Mouse (Mus musculus): ENCODE data around the gene Mc3r. TPM values are rescaled to one million over a fixed set of nuclear protein-coding genes. Genes with fewer than 3 reads are reported as not detected.

The Mc3r gene
- polyA plus RNA-seq, 1 experiment = not detected

- Histone ChIP-seq H3K27ac (ENCODE audit: insufficient read depth, low read depth, low read length) (no peak overlapping the region), H3K4me1 (ENCODE audit: control insufficient read depth, insufficient read depth, low read length) (no peaks in the 10 kb centered on the region), H3K27me3 (replicated peaks; ENCODE audit: control insufficient read depth, insufficient read depth, low read length) (no peaks in the 10 kb centered on the region), H3K36me3 (ENCODE audit: control insufficient read depth, insufficient read depth, low read length) (no peaks in the 10 kb centered on the region), H3K4me3 (ENCODE audit: insufficient read depth, low read depth, low read length) (no peak overlapping the region)
- no peak for DNase-seq
- 54% methylated on average over 1 of the region's 1 CpGs for WGBS
- TF ChIP-seq POLR2A (IDR thresholded peaks at IDR 0.05; ENCODE audit: low read depth, low read length) = no peak
- TF ChIP-seq CTCF (conservative IDR thresholded peaks at IDR 0.05; ENCODE audit: insufficient read depth, insufficient read length, low read depth, low read length) = no peak
Measured at GRCm38 (mm10) chr2:172298083-172298482, 49.8 kb downstream of the Mc3r start.

- TF ChIP-seq POLR2A (IDR thresholded peaks at IDR 0.05; ENCODE audit: low read depth, low read length) (no peak), CTCF (conservative IDR thresholded peaks at IDR 0.05; ENCODE audit: insufficient read depth, insufficient read length, low read depth, low read length) (no peak)
- WGBS = 60% methylated on average over 1 of the region's 1 CpGs
Measured at GRCm38 (mm10) chr2:172298542-172298941, 50.2 kb downstream of the Mc3r start.

GRCm38 (mm10) chr2:172299126-172299921 is 51.0 kb downstream of the Mc3r start:
- TF ChIP-seq POLR2A (IDR thresholded peaks at IDR 0.05; ENCODE audit: low read depth, low read length) (no peak), CTCF (conservative IDR thresholded peaks at IDR 0.05; ENCODE audit: insufficient read depth, insufficient read length, low read depth, low read length) (no peak)
- no peaks in the 10 kb centered on the region for H3K36me3 ChIP-seq (ENCODE audit: control insufficient read depth, insufficient read depth, low read length)
- no peaks in the 10 kb centered on the region for H3K4me1 ChIP-seq (ENCODE audit: control insufficient read depth, insufficient read depth, low read length)
- H3K4me3 ChIP-seq (ENCODE audit: insufficient read depth, low read depth, low read length) = no peak overlapping the region
- no peak overlapping the region for H3K27ac ChIP-seq (ENCODE audit: insufficient read depth, low read depth, low read length)
- no peak for DNase-seq
- 20% methylated on average over 14 of the region's 14 CpGs for WGBS
- H3K27me3 ChIP-seq (replicated peaks; ENCODE audit: control insufficient read depth, insufficient read depth, low read length) = no peaks in the 10 kb centered on the region

More at GRCm38 (mm10) chr2:172298542-172298941, 50.2 kb downstream of the Mc3r start:
- no peaks in the 10 kb centered on the region for H3K36me3 ChIP-seq (ENCODE audit: control insufficient read depth, insufficient read depth, low read length)
- H3K4me1 ChIP-seq (ENCODE audit: control insufficient read depth, insufficient read depth, low read length) = no peaks in the 10 kb centered on the region
- H3K27me3 ChIP-seq (replicated peaks; ENCODE audit: control insufficient read depth, insufficient read depth, low read length) = no peaks in the 10 kb centered on the region
- H3K27ac ChIP-seq (ENCODE audit: insufficient read depth, low read depth, low read length) = no peak overlapping the region
- DNase-seq = no peak
- no peak overlapping the region for H3K4me3 ChIP-seq (ENCODE audit: insufficient read depth, low read depth, low read length)

Other genes starting within 250 kb of the Mc3r start
- gene Cbln4, start 205.0 kb upstream of the Mc3r start, polyA plus RNA-seq (2012; rRNA removed) = not detected in 2 replicates
- 16.3 and 17.5 TPM in 2 replicates for gene Fam210b, start 97.1 kb downstream of the Mc3r start, polyA plus RNA-seq (2012; rRNA removed)
- gene Aurka, start 122.0 kb downstream of the Mc3r start, polyA plus RNA-seq (2012; rRNA removed) = 0.92 and 1.2 TPM in 2 replicates
- gene Cstf1, start 122.2 kb downstream of the Mc3r start, polyA plus RNA-seq (2012; rRNA removed) = 31.3 and 37.7 TPM in 2 replicates
- gene Cass4, start 145.3 kb downstream of the Mc3r start, polyA plus RNA-seq (2012; rRNA removed) = 0.22 and 0.30 TPM in 2 replicates
- 37.7 and 39.9 TPM in 2 replicates for gene Rtf2, start 192.1 kb downstream of the Mc3r start, polyA plus RNA-seq (2012; rRNA removed)
- gene Gcnt7, start 210.1 kb downstream of the Mc3r start, polyA plus RNA-seq (2012; rRNA removed) = 0.04 TPM in 1 of 2 replicates, not detected in the other
- 0.33 TPM in 1 of 2 replicates, not detected in the other for gene Fam209, start 224.0 kb downstream of the Mc3r start, polyA plus RNA-seq (2012; rRNA removed)

Data from kidney, adult 2 months (tissue).